Mouse (Mus musculus) spleen, embryonic (tissue): ENCODE data around the gene Vmn2r102.

ENCODE experiments used
- CTCF ChIA-PET: fragments of 350-600 bp; sonication (Branson Sonifier 250); formaldehyde crosslinking; loops from one replicate; lab custom pipeline; 2022; lab: Charles Lee

Gene Vmn2r102

DNA sequence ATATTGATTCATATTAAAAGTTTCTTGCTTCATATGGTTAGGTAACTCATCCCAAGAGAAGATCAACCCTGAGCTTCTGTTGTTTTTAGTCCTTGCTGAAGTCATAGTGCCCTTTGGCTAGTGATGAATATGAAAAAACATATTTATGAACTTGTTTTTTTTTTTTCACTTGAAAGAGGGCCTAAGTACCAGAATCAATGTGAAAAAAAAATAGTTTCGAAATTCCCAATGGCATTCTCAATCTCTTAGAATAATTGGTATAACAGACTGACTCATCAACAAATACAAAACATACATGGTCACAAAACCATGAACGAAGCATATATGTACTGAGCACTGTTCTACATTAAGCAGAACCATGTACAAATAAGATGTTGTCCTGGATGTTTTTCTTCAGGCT lies at the start of gene Vmn2r102:
Vmn2r102 (plus strand) TSS at position 301 of the 400 bp plus-strand sequence.
- CTCF ChIA-PET: no interaction called here

- CTCF ChIA-PET: no interaction called here
These were observed 30.8 kb upstream of the Vmn2r102 start for GRCm38 (mm10) chr17:19629328-19629727.

GRCm38 (mm10) chr17:19658447-19658846 lies 1.7 kb upstream of the Vmn2r102 start:
- CTCF ChIA-PET: no interaction called here

GRCm38 (mm10) chr17:19692062-19692461 lies 31.9 kb downstream of the Vmn2r102 start:
- CTCF ChIA-PET: no interaction called here
